Mouse (Mus musculus) left cerebral cortex, postnatal 14 days (tissue): ENCODE measurements around the gene Atp8b4. TPM values are rescaled to one million over a fixed set of nuclear protein-coding genes. Genes with fewer than 3 reads are reported as not detected.
"Not testable (repeated sequence)": the region's sequence is repeated elsewhere in the genome, so short reads cannot be mapped to it uniquely, and the experiment has no call there.

Experiments
- DNase-seq, 2 experiments: peaks; one replicate each; pipeline ENCODE4 v3.0.0; 2021 to 2022; ENCODE audit warnings: low spot score in 2 of 2, mixed read lengths in 1 of 2
- intact Hi-C: fragments of 180-260 bp; cut with DNase I; formaldehyde crosslinking; loops from one replicate; pipeline ENCODE4 v1.15.1; 2025
- total RNA-seq, 2 experiments: library from RNA; stranded (reverse); gene quantifications; 2 replicates each; pipeline ENCODE4 v1.2.3; 2021

Atp8b4 gene
- total RNA-seq, 2 experiments from 2014 or later, result 0.09 TPM; not detected in 1

DNA sequence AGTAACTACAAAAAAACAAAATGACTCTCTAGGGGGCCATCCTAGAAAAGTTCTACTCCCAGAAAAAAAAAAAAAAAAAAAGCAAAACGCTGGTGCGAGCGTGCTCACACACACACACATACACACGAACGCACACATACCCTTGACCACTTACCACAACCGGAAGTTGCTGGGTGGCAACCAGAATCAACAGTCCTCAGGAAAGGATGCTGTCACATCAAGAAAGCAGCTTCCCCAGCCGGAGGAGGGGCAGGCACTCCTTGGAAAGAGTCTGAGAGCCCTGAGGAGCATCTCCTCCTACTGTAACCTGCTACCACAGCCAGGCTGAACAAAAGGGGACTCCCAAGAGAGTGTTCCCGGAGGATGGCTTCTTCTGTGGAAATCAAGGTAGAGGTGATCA is 744 bp downstream of the Atp8b4 start:
- no peak for DNase-seq
- intact Hi-C loops, result no loop called here

DNA sequence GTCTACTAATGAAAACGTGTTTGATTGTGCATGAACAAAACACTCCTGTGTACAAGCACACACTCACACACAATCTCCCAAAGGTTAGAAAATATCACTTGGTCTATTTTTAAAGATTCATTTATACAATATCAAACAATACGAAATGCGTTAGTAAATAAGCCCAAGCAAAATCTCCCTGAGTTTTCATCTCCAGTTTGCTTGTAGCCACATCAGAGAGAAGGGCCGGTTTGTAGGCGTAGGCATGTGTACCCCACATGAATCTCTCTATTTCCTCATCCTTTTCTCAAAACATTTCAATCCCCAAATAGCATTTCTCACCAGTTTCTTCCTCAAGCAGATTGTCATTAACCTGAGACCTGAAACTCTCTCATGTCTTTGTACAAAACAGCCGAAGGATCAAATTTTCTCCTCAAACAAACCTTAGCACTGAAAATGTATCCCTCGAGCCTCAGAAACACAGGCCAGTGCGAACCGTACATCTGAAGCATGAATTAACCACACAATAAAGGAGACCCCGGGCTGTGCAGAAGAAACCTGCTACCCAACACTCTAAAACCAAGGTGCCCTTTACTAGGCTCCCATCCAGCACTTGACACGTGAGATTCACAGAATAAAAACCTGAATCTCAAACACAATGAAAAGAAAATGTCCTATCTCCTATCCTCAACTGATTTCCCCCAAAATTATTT is 1.6 kb downstream of the Atp8b4 start:
- intact Hi-C loops, result no loop called here

DNA sequence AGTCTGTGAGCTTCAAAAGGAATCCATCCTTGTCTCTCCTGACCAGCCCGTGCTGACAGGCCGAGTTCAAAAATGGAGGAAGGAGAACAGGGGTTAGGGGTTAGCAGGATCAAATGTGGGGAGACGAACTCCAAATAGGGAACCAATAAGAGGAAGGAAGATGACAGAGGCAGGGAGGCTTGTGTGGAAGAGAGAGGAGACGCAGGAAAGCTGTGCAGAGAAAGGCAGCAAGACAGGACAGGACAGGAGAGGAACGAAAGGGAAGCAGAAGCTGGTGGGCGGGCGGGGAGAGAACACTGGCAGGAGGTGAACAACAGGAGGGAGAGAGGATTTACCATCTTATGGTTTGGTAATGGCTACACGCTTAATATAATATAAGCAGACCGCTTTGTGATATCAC is 3.6 kb downstream of the Atp8b4 start:
- intact Hi-C loops, result no loop called here
- no peak for DNase-seq

More for the DNA sequence above, 1.6 kb downstream of the Atp8b4 start:
- no peak for DNase-seq

DNA sequence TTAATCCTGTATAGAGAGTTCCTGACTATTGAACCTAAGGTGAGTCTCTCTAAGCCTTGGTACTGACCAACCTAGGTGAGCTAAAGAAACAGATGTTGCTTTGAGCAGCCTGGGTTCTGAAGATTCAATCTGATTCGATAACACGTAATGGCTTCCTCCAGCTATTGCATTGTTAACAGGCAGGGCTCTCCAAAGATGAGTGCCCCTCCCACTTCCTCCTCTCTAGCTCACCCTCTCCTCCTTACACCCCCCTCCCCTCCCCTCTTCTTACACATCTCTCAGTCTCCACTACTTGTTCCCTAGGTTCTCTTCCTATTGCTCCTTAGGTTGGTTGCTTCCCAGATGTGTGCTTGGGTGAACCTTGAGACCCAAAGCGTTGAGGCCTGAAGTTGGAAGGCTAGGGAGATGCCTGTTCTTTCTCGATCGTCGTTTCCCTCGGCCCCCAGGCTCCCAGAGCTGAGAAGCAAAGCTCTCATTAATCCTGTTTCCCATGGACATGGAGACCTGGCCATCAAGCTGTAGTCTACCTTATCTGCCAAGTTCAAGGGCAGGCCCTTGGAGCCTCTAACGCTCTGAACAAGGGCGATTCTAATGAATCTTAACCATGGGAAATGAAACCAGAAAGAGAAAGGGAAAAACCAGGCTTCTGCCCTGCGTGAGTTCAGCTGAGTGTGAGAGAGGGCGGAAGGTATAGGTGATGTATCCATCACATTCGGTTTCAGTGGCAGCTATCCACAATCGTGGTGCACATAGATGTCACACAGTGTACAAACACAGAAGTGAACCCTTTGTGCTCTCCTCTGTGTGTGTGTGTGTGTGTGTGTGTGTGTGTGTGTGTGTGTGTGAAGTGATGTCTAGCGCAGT is 4.4 kb downstream of the Atp8b4 start:
- DNase-seq, result no peak
- intact Hi-C loops, result no loop called here

DNA sequence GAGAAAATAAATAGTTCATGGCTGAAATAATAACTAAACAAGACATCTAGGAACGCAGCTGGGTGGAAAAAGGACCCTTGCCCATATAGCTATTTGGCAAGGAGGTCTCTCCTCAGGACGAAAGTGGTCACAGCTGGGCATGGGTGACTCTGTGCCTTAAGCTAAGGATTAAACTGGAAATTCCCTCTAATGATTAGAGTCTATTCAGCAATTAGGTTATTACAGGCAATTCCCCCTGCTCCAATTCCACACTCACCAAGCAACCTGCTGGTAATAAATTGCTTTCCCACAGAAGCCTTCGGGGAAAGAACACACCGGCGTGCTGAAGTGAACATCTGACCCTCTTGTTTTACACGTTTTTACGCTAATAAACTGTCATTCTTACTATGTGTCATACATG is 5.2 kb downstream of the Atp8b4 start:
- intact Hi-C loops, result no loop called here
- DNase-seq, result no peak

DNA sequence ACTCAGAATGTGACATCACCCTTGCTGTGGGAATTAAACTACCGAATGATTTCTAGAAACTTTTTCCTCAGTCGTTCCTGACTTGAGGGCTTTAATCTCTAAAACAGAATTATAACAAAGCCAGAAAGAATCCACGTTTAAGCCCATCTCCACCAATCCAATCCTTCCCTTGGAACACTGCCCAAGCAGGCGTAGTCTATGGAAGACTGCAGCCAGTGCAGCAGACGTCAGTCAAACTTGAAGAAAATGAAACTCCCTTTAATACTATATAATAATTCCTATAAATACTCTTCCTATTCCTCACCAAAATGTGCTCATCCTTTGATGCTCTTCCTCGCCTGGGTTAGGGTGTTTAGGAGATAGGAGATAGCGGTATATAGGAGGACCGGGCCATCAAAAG is 7.2 kb downstream of the Atp8b4 start:
- DNase-seq, result no peak
- intact Hi-C loops, result no loop called here

DNA sequence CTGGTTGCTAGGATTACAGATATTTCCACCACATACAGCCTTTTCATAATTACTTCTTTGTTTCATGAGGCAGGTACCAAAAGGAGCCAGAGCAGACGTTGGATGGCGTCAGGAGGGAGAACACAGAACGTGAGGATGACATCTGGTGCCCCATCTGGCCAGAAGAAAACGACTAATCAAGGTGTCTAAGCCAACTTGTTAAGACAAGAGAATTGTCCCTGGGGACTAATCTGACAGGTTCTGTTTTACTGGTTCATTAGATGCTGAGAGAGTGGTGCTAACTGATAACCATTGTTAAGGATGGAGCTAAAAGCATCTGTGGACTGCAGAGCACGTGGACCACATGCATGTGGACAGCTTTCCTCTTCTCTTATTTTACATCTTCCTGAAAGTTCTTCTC is 7.8 kb downstream of the Atp8b4 start:
- intact Hi-C loops, result no loop called here
- no peak for DNase-seq

DNA sequence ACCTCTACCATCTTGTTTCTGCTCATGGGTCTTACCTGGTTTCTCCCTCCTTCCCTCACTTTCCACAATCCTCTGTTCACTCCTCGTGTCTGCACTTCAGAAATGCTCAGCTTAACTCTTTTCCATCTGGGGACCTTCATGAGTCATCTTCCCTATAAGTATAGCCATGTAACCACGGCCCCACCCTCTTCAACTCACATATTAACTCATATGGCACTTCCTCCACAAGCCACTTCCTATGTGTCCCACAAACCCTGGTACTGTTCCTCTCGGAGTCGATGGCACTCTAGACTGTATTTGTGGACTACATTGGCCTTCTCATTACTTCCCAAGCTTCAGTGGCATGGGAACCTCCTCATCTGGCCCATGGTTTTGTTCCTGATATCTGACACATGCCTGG is 9.0 kb downstream of the Atp8b4 start:
- DNase-seq, result no peak
- intact Hi-C loops, result no loop called here

DNA sequence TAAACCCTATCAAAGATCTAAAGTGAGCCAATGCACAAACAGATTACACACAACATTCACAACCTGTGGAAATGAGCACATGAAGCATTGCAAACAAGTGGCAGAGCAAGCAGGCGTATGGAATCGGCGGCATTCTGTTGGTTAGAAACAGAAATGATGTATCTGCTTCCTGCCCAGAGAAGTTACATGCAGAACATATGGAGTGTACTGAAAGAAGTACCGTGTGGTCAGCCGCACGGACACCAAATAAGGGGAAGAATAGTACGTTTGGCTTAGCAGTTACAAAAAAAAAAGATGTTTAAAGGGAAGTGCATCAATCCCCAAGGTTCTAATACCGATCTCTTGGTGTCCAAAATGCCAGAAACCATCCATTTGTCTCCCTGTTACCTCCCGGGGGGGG is 9.9 kb downstream of the Atp8b4 start:
- intact Hi-C loops, result no loop called here
- no peak for DNase-seq

DNA sequence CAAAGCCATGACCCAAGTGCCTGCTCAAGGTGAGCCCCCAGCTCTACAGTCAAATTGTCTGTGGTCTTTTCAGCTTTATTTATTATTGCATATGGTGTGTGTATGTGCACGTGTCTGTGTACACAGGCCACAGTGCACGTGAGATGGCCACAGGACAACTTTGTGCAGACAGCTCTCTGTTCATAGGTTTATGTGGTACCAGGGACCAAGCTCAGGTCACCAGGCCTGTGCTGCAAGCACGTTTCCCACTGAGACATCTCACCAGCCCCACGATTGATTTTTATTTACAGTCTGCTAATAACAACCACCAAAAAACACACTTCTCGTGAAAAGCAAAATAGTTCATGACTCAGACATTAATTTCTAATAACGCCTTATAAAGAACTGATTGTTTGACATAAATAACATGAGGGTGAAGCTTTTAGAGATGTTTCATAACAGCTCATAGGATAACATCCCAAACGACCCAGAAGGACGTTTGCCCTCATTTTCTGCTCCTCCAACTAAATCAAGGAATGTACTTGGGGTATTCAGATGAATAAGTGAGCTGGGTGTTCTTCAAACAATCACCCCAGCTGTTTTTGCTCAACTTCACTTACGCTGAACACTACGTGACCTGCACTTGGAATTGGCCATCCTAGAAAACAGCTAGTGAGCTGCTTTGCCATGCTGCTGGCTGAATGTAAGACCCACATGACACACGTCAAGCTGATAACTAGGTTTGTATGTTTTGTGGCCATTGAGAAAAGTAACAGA is 15.0 kb downstream of the Atp8b4 start:
- no peak for DNase-seq
- intact Hi-C loops, result no loop called here

DNA sequence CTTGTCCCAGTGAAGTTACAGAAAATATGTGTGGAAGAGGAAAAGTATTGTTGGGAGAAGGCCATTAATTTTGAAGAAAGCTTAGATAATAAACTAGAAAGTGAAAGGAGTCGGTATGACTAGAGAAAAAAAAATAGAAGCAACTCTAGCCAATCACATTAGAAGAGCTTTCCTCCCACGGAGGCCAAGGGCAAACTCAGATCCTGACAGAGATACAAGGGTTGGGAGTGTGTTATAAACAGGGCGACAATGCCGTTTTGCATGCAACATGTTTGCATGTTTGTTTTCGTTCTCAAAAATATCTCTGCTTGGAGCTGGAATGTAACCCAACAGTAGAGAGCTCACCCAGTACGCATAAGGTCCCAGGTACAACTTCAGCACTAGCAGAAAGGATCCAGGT is 17.1 kb downstream of the Atp8b4 start:
- intact Hi-C loops, result no loop called here
- DNase-seq, result no peak

DNA sequence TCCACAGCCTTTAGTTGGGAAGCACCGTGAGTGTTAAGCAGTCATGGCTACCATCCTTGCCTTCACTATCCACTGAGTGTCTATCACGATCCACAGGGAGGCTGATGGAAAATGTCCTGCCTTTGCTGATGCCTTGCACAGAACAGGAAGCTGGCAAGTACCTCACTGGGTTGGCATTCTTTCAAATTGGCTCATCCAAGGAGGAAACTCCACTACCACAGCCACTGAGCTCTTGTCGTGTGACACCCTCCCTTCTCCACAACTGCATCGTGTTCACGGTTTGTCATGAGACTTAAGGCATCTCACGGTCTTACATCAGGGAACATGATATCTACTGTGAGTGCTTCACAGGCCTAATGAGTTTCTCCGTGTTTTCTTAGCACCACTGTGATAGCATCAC is 22.9 kb downstream of the Atp8b4 start:
- peak; percentile 5 to 14 for DNase-seq
- intact Hi-C loops, result no loop called here

DNA sequence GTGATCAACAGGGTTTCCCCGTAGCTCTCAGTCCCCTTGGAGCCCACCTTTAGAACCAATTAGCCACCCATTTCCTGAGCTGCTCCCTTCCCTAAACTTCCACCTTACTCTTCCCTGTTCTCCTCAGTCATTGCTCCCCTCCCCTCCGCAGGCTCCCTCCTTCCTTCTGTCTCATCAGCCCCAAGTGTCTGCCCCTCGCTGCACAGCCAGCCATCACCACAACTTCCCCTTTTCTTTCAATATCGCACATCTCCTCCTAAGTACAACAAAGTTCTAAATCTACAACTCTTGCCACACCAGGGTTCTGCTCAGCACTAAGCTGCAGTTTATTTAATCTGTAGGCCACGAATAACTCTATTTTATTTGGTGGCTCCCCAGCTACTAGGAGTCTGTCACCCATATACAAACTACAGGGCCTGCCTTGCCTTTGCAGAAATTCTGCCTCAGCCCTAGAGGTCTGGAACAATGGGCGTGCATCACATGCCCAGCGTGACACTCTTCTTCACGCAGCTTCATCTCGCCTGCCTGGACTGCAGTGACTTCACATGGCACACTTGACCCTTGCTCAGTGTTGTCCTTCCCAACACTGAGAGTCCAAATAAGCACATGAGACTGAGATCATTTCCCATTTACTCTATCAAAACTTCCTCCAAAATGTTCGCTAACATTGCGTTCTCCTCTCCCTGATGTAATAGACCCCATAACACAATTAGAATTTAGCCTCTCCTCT is 24.6 kb downstream of the Atp8b4 start:
- DNase-seq, result no peak
- intact Hi-C loops, result no loop called here

DNA sequence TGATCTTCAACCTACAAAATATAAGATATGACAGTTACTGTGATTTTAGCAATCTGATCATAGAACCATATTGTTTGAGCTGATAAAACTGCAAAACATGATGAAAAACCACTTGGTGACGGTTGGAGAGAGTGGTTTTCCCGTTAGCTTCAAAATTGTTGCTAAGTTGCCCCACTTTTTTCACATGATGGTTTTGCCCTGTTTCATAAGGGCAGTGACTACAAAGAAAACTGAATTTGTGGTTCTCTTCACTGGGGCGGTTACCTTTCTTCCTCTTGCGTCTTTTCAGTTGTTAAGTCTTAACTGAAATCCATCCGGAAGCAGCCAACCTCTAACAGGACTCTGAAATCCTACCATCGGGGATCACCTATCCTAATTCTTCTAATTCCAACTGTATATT is 26.5 kb downstream of the Atp8b4 start:
- no peak for DNase-seq
- intact Hi-C loops, result no loop called here

DNA sequence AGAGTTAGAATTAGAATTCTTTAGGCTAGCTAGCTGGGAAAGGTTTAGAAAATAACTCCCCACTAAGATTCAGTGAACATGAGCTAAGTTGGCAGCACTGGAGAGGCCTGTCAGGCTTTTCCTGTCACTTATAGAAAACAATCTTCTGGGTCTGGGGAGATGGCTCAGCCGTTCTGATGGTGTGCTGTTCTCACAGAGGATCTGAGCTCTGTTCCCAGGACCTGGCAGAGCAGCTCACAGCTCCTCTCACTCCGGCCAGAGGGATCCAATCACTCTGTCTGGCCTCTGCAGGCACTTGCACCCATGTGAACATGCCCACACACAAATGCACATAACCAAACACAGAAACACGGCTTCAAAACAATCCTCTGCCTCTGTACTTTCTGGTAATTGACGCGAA is 27.6 kb downstream of the Atp8b4 start:
- intact Hi-C loops, result no loop called here

DNA sequence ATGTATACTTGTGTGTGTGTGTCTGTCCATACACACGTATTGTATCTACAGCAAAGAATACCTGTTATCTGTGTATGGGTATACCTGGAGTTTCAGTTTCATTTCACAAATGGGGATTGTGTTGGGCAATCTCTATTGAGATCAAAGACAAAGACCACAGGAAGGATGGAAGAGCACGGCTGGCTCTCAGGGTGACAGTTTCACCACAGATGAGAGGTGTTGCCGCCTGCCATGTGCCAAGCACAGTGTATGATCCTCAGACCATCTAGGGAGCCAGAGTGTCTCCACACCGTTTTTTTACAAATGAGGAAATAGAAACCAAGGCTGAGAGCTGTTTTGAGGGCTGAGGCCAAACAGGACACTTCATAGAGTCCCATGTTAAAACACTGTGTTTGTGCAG is 32.7 kb downstream of the Atp8b4 start:
- intact Hi-C loops, result no loop called here
- no peak for DNase-seq

More for the DNA sequence above, 27.6 kb downstream of the Atp8b4 start:
- no peak for DNase-seq

DNA sequence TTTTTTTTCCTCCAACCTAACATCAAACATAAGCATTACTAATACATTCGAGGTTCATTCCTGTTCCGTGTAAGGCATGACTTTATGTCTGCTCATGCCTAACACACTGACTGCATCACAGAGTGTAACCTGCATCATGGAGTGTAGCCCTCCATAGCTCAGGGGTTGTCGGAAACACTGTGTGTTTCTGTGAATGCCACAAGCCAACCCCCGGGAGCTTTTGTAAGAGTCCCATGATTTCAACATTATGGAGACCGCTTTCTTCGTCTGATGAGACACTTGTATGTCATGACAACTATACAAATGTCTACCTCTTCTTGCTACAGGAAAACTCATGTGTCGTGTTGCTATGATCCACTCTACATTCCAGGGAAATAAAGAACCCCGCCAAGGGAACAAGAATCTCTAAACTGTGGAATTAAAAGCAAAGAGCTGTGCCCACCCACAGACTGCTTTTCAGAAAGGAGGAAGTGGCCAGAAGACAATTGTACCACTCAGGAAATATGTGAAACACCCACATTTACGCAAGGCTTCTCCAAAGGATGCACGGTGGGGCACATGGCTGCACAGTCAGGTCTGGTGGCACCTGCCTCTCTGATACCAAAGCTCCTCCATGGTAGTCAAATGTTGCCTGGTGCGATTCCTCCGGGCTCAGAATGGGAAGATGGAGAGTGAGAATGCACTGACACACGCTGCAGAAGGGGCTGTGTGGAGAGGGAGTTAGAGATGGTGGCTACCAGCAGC is 33.9 kb downstream of the Atp8b4 start:
- intact Hi-C loops, result no loop called here

DNA sequence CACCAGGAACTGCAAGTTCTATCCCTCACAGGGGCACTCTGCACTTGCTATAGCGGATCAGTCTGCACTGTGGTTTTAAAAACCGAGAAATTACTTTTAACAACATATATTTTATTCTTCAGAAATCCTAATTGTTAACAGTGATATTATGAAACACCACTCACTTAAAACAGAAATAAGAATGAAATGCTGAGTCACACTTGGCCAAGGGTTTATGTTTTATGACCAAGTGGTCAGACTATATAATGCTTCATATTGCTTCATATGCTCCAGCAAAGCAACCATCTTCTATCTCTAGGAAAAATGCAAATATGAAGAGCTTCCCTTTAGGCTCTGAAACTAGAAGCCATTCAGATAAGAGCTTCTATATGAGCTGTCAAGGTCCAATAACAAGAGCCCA is 41.8 kb downstream of the Atp8b4 start:
- intact Hi-C loops, result no loop called here
- no peak for DNase-seq

More for the DNA sequence above, 33.9 kb downstream of the Atp8b4 start:
- DNase-seq, result peak in 1 of 2 experiments; percentile 1

DNA sequence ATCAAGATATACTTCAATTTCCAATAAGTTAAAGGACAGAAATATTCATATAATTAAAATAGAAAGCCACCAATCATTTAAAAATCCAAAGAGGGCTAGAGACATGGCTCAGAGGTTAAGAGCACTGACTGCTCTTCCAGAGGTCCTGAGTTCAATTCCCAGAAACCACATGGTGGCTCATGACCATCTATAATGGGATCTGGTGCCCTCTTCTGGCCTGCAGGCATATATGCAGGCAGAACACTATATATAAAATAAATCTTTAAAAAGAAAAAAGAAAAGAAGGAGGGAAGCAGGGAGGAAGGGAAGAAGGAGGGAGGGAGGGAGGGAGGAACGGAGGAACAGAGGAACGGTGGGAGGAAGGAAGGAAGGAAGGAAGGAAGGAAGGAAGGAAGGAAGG is 42.7 kb downstream of the Atp8b4 start:
- intact Hi-C loops, DNase-seq: not testable (repeated sequence)
